Mouse (Mus musculus): Measurements from ENCODE around the gene Tspan33. TPM values are rescaled to one million over a fixed set of nuclear protein-coding genes. Genes with fewer than 3 reads are reported as not detected.
A peak's percentile ranks its signal among the peaks of the same experiment; 100 is the strongest.
"Not testable (repeated sequence)": the region's sequence is repeated elsewhere in the genome, so short reads cannot be mapped to it uniquely, and the experiment has no call there.

The Tspan33 gene
- 16.0 and 17.2 TPM in 2 replicates for polyA plus RNA-seq (2016; fragmentation: Nextera tagmentation; extraction: Ambion mirVana)

DNA sequence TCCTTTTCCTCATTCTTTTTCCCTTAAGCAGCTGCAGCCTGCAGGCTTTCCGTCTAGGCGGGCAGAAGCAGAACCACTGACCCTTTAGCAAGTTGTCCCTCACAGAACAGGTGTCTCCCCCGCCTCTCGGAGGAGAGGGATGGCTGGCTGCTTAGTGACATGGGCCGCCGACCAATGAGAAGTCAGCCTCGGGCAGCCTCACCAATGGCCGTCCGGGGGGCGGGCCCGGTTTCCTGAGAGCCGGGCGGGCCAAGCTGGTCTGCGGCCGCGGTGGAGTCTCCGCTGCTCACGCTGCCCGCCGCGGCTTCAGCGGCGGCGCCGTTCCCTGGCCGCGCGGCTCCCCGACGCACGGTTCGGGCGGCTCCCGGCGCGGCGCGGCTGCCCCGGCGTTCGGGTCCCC lies at the start of gene Tspan33:
Tspan33 (plus strand) TSS at position 270 of the 400 bp plus-strand sequence.
- peak; percentile 96 for DNase-seq (ENCODE audit: low spot score)
- Histone ChIP-seq H3K4me3 (peak within 1 kb of the TSS; percentile 90), H3K36me3 (no peaks in the 10 kb centered on the region), H3K27me3 (ENCODE audit: insufficient read depth, poor library complexity, severe bottlenecking) (peaks cover 58% of the 10 kb centered on the region), H3K4me1 (peaks cover 18% of the 10 kb centered on the region), H3K27ac (peak within 1 kb of the TSS; percentile 91), H3K9me3 (no peaks in the 10 kb centered on the region)
- WGBS, result 0% methylated on average over 41 of the region's 41 CpGs

DNA sequence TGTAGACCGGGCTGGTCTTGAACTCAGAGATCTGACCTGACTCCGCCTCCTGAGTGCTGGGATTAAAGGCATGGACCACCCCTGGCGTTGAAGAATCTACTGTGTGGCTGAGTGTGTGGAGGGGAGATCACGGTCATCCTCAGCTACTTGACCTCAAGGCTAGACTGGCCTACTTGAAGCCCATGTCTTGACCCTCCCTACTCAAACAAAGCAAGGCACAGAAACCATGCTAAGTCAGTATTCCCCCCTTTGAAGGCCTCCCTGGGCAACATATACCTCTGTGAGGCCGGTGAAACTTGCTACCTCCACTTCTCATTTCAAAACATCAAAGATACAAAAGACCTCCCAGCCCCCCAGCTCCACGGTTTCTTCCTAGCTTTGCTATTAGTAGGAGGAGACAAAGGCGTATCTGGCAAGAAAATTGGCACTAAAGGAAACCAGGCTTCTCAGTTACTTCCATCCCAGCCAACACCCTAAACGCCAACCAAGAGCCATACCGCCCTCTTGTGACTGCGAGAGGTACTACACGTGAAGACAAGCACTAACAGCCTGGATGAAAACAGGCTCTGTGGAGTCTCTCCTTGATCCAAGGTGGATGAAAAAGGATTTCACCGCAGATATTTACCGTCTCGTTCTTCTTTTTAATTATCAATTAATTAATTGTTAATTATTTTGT lies 44.4 kb upstream of the Tspan33 start:
- Histone ChIP-seq H3K4me3 (no peak overlapping the region), H3K27me3 (ENCODE audit: insufficient read depth, poor library complexity, severe bottlenecking) (0 out of 2 replicates have a peak, but pooled peaks cover 12% of the 10 kb centered on the region), H3K4me1 (no peaks in the 10 kb centered on the region), H3K36me3 (no peaks in the 10 kb centered on the region), H3K9me3 (no peaks in the 10 kb centered on the region), H3K27ac (no peak overlapping the region)
- DNase-seq (ENCODE audit: low spot score), result peak; percentile 91
- 30% methylated on average over 14 of the region's 14 CpGs for WGBS

DNA sequence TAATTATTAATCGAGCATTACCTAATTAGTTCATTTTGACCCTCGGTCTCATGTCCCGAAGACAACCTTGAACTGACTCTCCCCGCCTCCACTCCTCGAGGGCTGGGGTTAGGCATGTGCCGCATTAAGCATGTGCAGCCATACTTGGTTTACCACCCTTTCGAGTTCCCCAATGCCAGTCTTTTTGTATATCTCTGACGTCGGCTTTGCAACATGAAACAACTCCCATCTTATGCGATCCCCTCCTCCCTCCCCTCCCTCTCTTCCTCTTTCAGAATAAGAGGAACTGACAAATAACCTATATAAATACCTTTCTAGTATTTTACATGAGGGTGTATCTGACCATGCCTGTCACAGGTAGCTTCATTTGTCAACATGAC lies 43.9 kb upstream of the Tspan33 start:
- WGBS, result 68% methylated on average over 10 of the region's 10 CpGs
- no peaks in the 10 kb centered on the region for H3K9me3 ChIP-seq

DNA sequence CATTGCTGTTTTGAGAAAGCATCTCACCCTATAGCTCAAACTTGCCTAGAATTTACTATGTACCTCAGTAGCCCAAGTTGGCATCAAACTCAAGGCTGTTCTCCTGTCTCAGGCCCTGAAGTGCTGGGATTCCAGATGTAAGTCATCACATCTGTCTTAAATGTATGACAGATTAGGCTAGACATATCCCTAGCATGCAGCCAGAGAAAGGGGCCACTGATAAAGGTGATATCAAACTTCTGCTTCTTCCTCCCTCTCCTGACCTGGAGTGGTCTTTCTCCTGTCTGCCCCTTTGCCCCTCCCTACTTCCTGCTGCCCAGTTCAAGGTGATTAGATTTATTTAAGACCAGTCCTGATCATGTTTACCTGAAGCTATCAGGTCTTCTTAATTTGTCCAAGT lies 40.8 kb upstream of the Tspan33 start:
- no peaks in the 10 kb centered on the region for H3K4me1 ChIP-seq

More for the DNA sequence above, 43.9 kb upstream of the Tspan33 start:
- no peak overlapping the region for H3K4me3 ChIP-seq
- no peak overlapping the region for H3K27ac ChIP-seq
- H3K27me3 ChIP-seq (ENCODE audit: insufficient read depth, poor library complexity, severe bottlenecking), result 0 out of 2 replicates have a peak, but pooled peaks cover 12% of the 10 kb centered on the region
- no peaks in the 10 kb centered on the region for H3K36me3 ChIP-seq
- DNase-seq (ENCODE audit: low spot score), result no peak
- no peaks in the 10 kb centered on the region for H3K4me1 ChIP-seq

DNA sequence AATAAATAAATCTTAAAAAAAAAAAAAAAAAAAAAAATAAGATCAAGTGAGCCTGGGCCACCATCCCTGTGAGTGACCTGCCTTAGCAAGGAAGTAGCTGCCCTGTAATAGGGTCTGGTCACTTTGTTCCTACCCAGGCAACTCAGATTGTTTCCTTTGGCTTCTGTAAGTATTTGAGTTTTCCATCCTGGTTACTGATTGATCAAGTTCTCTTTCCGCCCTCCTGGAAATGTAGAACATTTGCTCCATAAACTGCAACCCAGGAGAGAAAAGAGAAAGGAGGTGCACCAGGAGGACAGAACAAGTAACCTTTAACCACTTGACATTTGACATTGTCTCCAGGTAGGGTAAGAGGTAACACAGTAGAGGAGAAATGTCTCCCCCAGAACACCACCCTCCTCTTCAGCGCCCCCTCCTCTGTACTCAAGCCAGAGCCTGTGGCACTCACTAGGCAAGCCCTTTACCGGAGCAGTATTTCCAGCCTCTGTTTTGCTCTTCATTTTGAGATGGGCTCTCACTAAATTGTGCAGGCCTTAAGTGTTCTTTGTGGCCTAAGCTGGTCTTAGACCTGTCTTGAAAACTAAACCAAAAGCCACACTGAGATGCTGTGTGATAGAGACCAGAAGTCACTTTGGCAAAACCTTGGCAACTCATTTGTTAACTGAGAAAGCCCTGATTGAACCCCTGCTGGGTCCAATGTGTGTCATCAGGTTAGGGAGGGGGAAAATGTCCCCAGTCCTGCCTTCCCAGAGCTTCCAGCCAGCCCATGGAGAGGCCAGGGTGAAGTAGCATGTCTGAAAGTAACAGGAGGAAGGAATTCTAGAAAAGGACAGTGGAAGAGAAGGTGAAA lies 35.2 kb upstream of the Tspan33 start:
- Histone ChIP-seq H3K4me1 (no peaks in the 10 kb centered on the region), H3K9me3 (no peaks in the 10 kb centered on the region), H3K4me3 (no peak overlapping the region), H3K27me3 (ENCODE audit: insufficient read depth, poor library complexity, severe bottlenecking) (0 out of 2 replicates have a peak, but pooled peaks cover 5% of the 10 kb centered on the region), H3K36me3 (no peaks in the 10 kb centered on the region), H3K27ac (no peak overlapping the region)
- DNase-seq (ENCODE audit: low spot score), result no peak
- WGBS, result 74% methylated on average over 3 of the region's 3 CpGs

More for the DNA sequence above, 40.8 kb upstream of the Tspan33 start:
- no peaks in the 10 kb centered on the region for H3K36me3 ChIP-seq
- no peak for DNase-seq (ENCODE audit: low spot score)
- no peaks in the 10 kb centered on the region for H3K9me3 ChIP-seq
- no peak overlapping the region for H3K4me3 ChIP-seq
- 0 out of 2 replicates have a peak, but pooled peaks cover 12% of the 10 kb centered on the region for H3K27me3 ChIP-seq (ENCODE audit: insufficient read depth, poor library complexity, severe bottlenecking)
- no peak overlapping the region for H3K27ac ChIP-seq

DNA sequence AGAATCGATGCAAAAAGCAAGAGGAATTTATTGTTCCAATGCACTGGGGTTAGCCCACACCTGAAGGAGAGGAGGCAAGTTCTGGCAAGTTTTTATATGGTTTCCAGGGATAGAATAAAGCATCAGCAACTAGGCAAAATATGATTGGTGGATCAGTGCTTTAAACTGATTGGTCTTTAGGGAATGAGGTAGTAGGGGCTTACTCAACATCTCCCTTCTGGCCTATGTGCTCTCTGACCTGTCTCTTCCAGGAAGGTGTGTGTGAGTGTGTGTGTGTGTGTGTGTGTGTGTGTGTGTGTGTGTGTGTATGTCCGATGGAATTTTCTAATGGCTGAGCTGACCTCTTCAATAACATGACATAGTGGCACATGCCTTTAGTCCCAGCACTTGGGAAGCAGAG lies 34.1 kb upstream of the Tspan33 start:
- Histone ChIP-seq H3K27ac (no peak overlapping the region), H3K36me3 (no peaks in the 10 kb centered on the region), H3K27me3 (ENCODE audit: insufficient read depth, poor library complexity, severe bottlenecking) (no peaks in the 10 kb centered on the region), H3K4me1 (no peaks in the 10 kb centered on the region), H3K4me3 (no peak overlapping the region), H3K9me3 (no peaks in the 10 kb centered on the region)
- no peak for DNase-seq (ENCODE audit: low spot score)
- WGBS, result 87% methylated on average over 2 of the region's 2 CpGs

DNA sequence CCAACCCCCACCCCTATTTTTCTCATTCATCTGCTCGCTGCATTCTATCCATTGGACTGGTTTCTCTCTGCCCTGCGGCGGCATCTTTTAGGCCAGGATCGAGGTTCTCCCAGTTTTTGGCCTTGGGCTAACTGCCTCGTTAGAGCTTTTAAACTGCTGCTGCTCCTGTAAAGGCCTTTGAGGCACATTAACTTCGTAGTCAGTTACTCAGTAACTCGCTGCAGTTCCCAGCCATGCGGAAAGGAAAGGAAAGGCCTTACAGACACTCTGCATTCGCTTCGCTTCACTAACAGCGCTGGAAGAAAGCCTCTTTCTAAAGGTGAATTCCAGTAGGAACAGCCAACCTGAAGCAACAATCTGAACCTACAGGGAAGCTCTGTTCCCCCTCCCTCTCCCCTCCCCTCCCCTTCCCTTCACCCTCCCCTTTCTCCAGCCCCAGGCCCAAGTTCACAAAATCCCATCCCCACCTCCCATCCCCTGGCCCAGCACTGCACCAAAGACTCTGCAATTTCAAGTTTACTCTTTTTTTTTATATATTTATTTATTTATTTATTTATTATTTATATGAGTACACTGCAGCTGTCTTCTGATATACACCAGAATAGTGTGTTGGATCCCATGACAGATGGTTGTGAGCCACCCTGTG lies 33.2 kb upstream of the Tspan33 start:
- Histone ChIP-seq H3K4me1 (no peaks in the 10 kb centered on the region), H3K27me3 (ENCODE audit: insufficient read depth, poor library complexity, severe bottlenecking) (no peaks in the 10 kb centered on the region)
- WGBS, result 72% methylated on average over 11 of the region's 11 CpGs

DNA sequence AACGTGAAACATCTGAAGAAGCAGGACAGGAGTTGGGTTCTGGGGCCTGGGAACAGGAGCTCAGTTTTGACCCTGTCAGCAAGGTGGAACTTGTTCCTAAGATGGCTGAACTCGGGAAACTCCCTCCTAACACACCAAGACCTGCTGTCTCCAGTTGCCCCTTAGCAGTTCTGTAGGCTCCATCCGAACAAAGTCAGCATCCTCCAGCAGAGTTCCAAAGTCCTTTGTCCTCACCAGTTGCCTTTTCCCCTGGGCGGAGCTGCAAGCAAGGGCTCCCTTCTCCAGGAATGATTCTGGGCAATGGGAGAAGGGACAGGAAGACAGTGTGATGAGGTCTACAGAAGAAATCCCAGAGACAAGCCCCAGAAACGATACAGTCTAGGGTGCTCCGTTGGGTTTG lies 26.8 kb upstream of the Tspan33 start:
- Histone ChIP-seq H3K4me3 (no peak overlapping the region), H3K27ac (no peak overlapping the region), H3K4me1 (no peaks in the 10 kb centered on the region), H3K36me3 (no peaks in the 10 kb centered on the region), H3K27me3 (ENCODE audit: insufficient read depth, poor library complexity, severe bottlenecking) (0 out of 2 replicates have a peak, but pooled peaks cover 8% of the 10 kb centered on the region), H3K9me3 (no peaks in the 10 kb centered on the region)
- no peak for DNase-seq (ENCODE audit: low spot score)
- WGBS, result 76% methylated on average over 6 of the region's 6 CpGs

More for the DNA sequence above, 33.2 kb upstream of the Tspan33 start:
- H3K9me3 ChIP-seq, result no peaks in the 10 kb centered on the region
- H3K27ac ChIP-seq, result 0 out of 2 replicates have a peak overlapping the region, but pooled peaks have one; percentile 10
- no peak overlapping the region for H3K4me3 ChIP-seq
- H3K36me3 ChIP-seq, result no peaks in the 10 kb centered on the region
- DNase-seq (ENCODE audit: low spot score), result no peak

DNA sequence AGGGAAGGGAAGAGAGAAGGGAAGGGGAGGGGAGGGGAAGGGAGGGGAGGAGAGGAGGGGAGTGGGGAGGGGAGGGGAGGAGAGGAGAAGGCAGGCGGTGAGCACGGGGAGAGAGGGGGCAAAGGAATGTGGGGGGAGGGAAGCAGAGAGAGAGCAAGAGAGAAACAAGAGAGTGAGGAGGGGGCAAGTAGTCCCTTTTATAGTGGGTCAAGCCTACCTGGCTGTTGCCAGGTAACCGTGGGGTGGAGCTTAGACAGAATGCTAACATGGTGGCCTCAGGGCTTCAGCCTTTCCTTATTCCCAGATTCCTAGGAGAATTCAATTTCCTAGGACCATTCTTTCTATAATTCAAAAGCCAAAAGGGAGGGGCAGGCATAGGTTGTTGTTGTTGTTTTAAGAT lies 22.3 kb upstream of the Tspan33 start:
- Histone ChIP-seq H3K36me3 (no peaks in the 10 kb centered on the region), H3K27me3 (ENCODE audit: insufficient read depth, poor library complexity, severe bottlenecking) (0 out of 2 replicates have a peak, but pooled peaks cover 8% of the 10 kb centered on the region), H3K27ac (no peak overlapping the region), H3K4me1 (peaks cover 5% of the 10 kb centered on the region; the same call in 1 of the 2 replicates), H3K9me3 (no peaks in the 10 kb centered on the region), H3K4me3 (no peak overlapping the region)
- 13% methylated on average over 2 of the region's 3 CpGs for WGBS
- no peak for DNase-seq (ENCODE audit: low spot score)

DNA sequence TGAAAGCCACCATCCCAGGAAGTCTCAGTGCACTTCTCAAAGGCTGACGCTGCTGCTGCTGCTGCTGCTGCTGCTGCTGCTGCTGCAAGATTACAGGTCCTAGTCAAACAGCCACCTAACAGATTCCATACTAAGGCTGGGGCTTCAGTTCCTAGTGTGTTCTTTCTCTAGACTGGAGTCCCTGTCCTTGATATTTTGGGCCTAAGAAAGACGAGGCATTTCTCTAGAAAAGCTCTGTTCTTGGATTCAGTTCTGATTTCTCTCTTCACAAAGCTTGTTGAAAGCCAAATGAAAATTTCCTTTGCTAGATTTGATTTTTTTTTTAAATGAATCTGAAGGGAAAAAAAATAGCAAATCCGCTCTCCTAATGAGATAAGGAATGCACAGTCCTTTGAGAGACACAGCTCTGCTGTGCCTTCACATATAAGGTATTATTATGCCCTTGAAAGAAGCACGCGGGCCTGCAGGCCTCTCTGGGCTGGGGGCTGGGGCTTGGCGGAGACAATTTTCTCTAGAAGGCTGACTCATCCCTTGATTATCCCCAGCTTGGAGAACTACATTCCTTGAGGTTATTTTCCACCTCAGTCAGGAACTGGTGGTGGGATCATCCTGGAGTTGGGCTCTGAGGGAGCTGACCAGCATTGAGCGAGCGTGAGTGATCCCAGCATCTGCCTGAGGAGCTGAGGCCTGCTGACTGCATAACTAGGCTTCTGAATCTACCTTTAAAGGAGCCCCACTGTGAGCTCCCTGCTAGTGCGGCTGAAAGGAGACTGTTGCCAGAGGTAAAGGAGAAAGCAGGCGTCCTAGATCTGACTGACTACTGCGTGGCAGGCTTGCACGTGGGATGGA lies 21.2 kb upstream of the Tspan33 start:
- Histone ChIP-seq H3K36me3 (no peaks in the 10 kb centered on the region), H3K27ac (no peak overlapping the region), H3K9me3 (no peaks in the 10 kb centered on the region), H3K4me3 (no peak overlapping the region), H3K27me3 (ENCODE audit: insufficient read depth, poor library complexity, severe bottlenecking) (0 out of 2 replicates have a peak, but pooled peaks cover 8% of the 10 kb centered on the region), H3K4me1 (peaks cover 5% of the 10 kb centered on the region; the same call in 1 of the 2 replicates)
- peak; percentile 79 for DNase-seq (ENCODE audit: low spot score)
- WGBS, result 22% methylated on average over 12 of the region's 12 CpGs

DNA sequence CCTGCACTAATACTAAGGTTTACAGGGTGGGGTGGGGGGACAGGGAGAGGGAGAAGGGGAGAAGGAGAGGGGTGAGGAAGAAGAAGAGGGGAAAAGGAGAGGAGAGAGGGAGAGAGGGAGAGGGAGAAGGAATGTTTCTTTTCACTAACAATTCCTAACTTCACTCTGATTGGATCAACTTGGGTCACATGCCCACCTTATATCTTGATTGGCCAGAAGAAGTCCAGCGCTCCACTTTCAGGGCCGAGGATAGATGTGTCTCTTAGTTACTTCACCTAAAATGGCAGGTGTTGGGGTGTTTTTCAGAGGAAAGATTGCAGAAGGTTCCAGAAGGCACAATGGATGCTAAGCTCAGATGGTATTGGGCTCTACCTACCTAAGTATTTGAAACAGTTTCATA lies 20.3 kb upstream of the Tspan33 start:
- H3K4me1 ChIP-seq, result peaks cover 5% of the 10 kb centered on the region; the same call in 1 of the 2 replicates
- 35% methylated on average over 2 of the region's 2 CpGs for WGBS
- 0 out of 2 replicates have a peak, but pooled peaks cover 8% of the 10 kb centered on the region for H3K27me3 ChIP-seq (ENCODE audit: insufficient read depth, poor library complexity, severe bottlenecking)
- H3K9me3 ChIP-seq, result no peaks in the 10 kb centered on the region
- H3K4me3 ChIP-seq, result no peak overlapping the region
- no peak for DNase-seq (ENCODE audit: low spot score)
- no peak overlapping the region for H3K27ac ChIP-seq
- H3K36me3 ChIP-seq, result no peaks in the 10 kb centered on the region

DNA sequence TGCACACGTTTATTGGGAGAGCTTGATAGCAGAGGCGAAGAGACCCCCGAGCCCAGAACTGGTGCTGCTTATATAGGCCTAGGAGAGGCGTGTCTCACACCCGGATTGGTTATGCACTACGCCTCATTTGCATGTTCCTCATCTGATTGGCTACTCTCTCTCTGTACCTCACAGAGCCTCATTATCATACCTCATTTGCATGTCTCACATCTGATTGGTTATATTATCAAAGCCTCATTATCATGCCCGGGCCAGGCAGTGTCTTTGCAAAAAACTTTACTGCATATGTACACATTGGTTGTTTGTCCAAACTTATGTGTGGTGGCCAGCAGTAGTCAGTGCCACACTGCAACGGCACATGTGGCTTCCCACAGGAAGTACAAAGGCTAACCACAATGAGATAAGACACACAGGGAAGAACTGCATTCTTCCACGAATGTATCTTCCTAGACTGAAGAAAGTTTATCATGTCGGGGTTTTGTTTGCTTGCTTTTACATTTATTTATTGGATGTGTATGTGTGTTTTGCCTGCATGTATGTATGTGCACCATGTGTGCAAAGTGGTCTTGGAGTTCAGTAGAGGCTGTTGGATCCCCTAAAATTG lies 14.0 kb upstream of the Tspan33 start:
- not testable (repeated sequence) for H3K4me1 ChIP-seq; H3K9me3 ChIP-seq; H3K4me3 ChIP-seq; H3K36me3 ChIP-seq; DNase-seq (ENCODE audit: low spot score); H3K27me3 ChIP-seq (ENCODE audit: insufficient read depth, poor library complexity, severe bottlenecking); H3K27ac ChIP-seq
- 82% methylated on average over 10 of the region's 10 CpGs for WGBS
